Mouse (Mus musculus): ENCODE results near the gene Lyzl4. TPM values are rescaled to one million over a fixed set of nuclear protein-coding genes. Genes with fewer than 3 reads are reported as not detected.
"Not testable (repeated sequence)": the region's sequence is repeated elsewhere in the genome, so short reads cannot be mapped to it uniquely, and the experiment has no call there.

Gene Lyzl4
- polyA plus RNA-seq, 1 experiment from 2014 or later: 0.63 TPM

DNA sequence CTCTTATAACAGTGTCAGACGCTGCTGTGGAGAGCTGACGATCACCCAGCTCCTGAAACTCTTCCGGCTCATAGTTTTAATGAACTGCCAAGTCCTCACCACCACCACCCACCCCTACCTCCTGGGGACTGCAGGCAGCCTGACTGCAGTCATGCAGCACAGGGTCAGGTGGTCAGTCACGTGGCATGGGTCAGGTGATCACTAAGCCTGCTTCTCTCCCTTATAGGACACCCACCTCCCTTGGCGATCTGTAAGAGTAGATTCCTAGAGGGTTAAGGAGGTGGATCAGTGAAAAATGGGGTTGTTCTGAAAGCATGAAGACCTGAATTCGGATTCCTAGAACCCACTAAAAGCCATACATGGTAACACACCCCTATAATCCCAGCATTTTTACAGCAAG lies 42.3 kb downstream of the Lyzl4 start:
- Histone ChIP-seq H3K27ac (no peak overlapping the region), H3K9ac (no peak overlapping the region), H3K27me3 (no peaks in the 10 kb centered on the region), H3K9me3 (no peaks in the 10 kb centered on the region), H3K36me3 (no peaks in the 10 kb centered on the region), H3K4me3 (no peak overlapping the region), H3K4me2 (replicated peaks) (no peak overlapping the region), H3K4me1 (peaks cover 18% of the 10 kb centered on the region)
- WGBS: 76% methylated on average over 6 of the region's 6 CpGs
- ATAC-seq (ENCODE audit: insufficient number of reproducible peaks, insufficient read depth, low FRiP score, low TSS enrichment): no peak

DNA sequence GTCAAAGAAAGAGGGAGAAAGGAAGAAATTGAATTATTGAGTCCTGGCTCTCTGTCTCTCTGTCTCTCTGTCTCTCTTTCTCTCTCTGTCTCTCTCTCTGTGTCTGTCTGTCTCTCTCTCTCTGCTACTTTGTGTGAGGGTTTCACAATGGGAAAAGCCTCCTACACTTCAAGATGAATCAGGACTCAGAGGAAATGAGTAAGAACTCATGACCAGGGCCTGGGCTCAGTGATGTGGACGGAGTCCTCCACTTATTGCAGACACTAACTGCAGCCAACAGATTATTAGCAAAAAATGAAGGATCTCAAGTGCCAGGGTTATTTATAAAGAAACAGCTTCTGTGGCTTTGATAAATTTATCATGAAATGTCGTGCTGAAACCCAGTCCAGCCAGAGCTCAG lies 43.8 kb downstream of the Lyzl4 start:
- no peak overlapping the region for H3K4me3 ChIP-seq
- H3K9ac ChIP-seq: no peak overlapping the region
- peaks cover 26% of the 10 kb centered on the region for H3K4me1 ChIP-seq
- H3K36me3 ChIP-seq: no peaks in the 10 kb centered on the region
- H3K9me3 ChIP-seq: no peaks in the 10 kb centered on the region
- no peak overlapping the region for H3K27ac ChIP-seq
- ATAC-seq (ENCODE audit: insufficient number of reproducible peaks, insufficient read depth, low FRiP score, low TSS enrichment): no peak
- H3K4me2 ChIP-seq (replicated peaks): no peak overlapping the region
- no peaks in the 10 kb centered on the region for H3K27me3 ChIP-seq
- WGBS: 88% methylated on average over 2 of the region's 2 CpGs

DNA sequence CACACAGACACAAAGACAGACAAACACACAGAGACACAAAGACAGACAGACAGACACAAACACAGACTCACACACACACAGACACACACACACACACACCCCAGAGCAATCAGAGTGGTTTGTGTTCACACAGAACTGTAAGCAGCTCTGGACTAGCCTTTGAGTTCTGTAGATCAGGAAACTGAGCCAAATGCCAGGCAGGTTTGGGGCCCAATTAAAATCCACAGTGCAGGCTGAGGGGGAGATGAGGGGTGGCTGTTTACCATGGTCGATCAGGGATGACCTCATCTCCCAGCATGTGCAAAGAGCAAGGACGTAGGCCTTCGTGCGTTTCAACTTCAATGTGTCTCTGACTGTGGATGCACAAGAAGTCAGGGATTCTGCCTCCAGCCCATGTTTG lies 47.1 kb downstream of the Lyzl4 start:
- ATAC-seq (ENCODE audit: insufficient number of reproducible peaks, insufficient read depth, low FRiP score, low TSS enrichment): no peak
- Histone ChIP-seq H3K36me3 (no peaks in the 10 kb centered on the region), H3K27ac (no peak overlapping the region), H3K9ac (peak overlapping the region; percentile 15; the same call in 1 of the 2 replicates), H3K4me2 (replicated peaks) (no peak overlapping the region), H3K9me3 (no peaks in the 10 kb centered on the region), H3K27me3 (no peaks in the 10 kb centered on the region), H3K4me3 (no peak overlapping the region), H3K4me1 (peaks cover 13% of the 10 kb centered on the region; the same call in 1 of the 2 replicates)
- WGBS: 65% methylated on average over 4 of the region's 4 CpGs

DNA sequence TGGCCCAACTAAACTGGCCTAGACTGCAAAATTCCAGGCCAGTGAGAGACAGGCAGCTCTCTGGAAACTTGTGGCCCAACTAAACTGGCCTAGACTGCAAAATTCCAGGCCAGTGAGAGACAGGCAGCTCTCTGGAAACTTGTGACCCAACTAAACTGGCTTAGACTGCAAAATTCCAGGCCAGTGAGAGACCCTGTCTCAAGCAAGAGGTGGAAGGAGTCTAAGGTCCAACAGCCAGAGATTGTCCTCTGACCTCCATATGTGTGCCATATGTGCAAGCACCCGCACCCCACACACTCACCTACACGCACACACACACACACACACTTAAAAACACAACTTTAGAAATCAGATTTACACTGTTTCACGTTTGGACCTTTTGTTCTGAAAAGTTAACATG lies 48.1 kb downstream of the Lyzl4 start:
- H3K4me1 ChIP-seq: peaks cover 13% of the 10 kb centered on the region; the same call in 1 of the 2 replicates
- not testable (repeated sequence) for H3K36me3 ChIP-seq; H3K27me3 ChIP-seq; H3K9ac ChIP-seq; H3K4me2 ChIP-seq (replicated peaks); H3K9me3 ChIP-seq; H3K4me3 ChIP-seq; ATAC-seq (ENCODE audit: insufficient number of reproducible peaks, insufficient read depth, low FRiP score, low TSS enrichment); H3K27ac ChIP-seq
- 60% methylated on average over 3 of the region's 3 CpGs for WGBS

DNA sequence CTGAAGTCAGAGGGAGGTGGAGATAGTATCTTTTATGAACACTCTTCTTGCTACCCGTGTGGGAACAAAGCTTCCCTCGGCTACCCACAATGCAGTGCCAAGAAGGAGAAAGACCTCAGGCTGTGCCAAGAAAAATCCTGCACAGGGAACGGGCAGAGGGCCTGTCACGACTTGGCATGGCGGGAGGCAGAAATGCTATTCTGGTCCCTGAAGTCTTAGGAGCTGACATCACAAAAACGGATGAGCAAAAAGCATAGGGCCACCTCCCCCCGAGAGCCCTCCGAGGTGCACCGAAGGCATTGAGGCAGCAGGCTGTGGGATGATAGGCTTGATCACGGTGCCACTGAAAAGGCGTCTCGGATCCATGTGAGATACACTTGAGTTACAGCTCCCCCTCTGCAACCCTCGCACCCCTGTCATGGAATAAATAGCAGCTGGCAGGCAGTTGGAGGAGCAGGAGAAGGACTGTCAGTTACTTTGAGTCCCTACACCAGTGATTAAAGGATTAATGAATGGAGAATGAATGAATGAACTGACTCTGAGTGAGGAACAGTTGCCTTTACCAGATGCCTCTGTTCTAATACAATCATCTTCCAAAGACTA lies 48.8 kb downstream of the Lyzl4 start:
- H3K36me3 ChIP-seq: no peaks in the 10 kb centered on the region
- 76% methylated on average over 13 of the region's 13 CpGs for WGBS
- H3K9me3 ChIP-seq: peaks cover 5% of the 10 kb centered on the region; the same call in 1 of the 2 replicates
- H3K4me2 ChIP-seq (replicated peaks): no peak overlapping the region
- H3K27me3 ChIP-seq: no peaks in the 10 kb centered on the region
- H3K4me3 ChIP-seq: no peak overlapping the region
- no peak overlapping the region for H3K9ac ChIP-seq
- H3K27ac ChIP-seq: no peak overlapping the region
- ATAC-seq (ENCODE audit: insufficient number of reproducible peaks, insufficient read depth, low FRiP score, low TSS enrichment): no peak
- peaks cover 13% of the 10 kb centered on the region; the same call in 1 of the 2 replicates for H3K4me1 ChIP-seq

DNA sequence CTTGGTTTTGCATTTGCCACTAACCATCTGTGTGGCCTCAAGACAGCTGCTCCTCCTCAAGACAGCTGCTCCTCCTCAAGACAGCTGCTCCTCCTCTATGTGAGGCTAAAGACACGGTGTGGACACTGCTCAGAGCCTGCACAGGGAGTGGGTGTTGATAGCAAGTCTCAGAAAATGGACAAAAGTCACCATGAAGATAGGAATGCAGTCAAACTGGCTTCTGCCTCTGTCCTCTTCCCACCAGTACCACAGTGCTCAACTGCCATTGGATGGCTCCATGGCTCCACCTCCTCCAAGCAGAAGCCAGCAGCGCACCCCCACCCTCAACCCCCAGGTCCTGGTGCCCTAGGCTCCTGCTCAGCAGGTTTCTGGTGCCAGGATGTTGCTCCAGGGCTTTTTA lies 52.4 kb downstream of the Lyzl4 start:
- no peaks in the 10 kb centered on the region for H3K27me3 ChIP-seq
- 54% methylated on average over 2 of the region's 2 CpGs for WGBS
- ATAC-seq (ENCODE audit: insufficient number of reproducible peaks, insufficient read depth, low FRiP score, low TSS enrichment): peak; percentile 50; the same call in 1 of the 2 replicates
- no peak overlapping the region for H3K4me2 ChIP-seq (replicated peaks)
- H3K4me3 ChIP-seq: no peak overlapping the region
- H3K27ac ChIP-seq: no peak overlapping the region
- H3K36me3 ChIP-seq: no peaks in the 10 kb centered on the region
- H3K9ac ChIP-seq: no peak overlapping the region
- peaks cover 5% of the 10 kb centered on the region; the same call in 1 of the 2 replicates for H3K9me3 ChIP-seq
- peaks cover 8% of the 10 kb centered on the region; the same call in 1 of the 2 replicates for H3K4me1 ChIP-seq

DNA sequence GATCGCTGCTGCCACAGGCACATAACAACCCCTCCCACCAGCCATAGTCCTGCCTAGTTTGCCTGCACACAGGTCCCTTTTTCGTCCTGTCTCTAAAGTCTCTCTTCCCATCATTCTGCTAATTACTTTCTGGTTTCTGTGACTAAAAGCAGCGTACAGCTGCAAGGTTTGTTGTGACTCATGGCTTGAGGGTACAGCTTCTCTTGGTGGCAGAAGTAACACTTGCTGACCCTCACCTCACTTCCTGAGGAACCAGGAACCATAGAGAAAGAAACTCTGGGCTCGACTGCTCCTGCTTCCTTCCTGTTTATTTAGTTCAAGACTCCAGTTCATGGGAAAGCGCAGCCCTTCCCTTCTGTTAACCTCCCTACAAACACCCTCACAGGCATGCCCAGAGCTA lies 67.5 kb downstream of the Lyzl4 start:
- H3K36me3 ChIP-seq: no peaks in the 10 kb centered on the region
- no peak overlapping the region for H3K27ac ChIP-seq
- H3K4me1 ChIP-seq: no peaks in the 10 kb centered on the region
- no peak overlapping the region for H3K4me3 ChIP-seq
- H3K9ac ChIP-seq: no peak overlapping the region
- 0 out of 2 replicates have a peak, but pooled peaks cover 3% of the 10 kb centered on the region for H3K9me3 ChIP-seq
- WGBS: 58% methylated on average over 5 of the region's 5 CpGs
- no peaks in the 10 kb centered on the region for H3K27me3 ChIP-seq
- no peak for ATAC-seq (ENCODE audit: insufficient number of reproducible peaks, insufficient read depth, low FRiP score, low TSS enrichment)
- no peak overlapping the region for H3K4me2 ChIP-seq (replicated peaks)

DNA sequence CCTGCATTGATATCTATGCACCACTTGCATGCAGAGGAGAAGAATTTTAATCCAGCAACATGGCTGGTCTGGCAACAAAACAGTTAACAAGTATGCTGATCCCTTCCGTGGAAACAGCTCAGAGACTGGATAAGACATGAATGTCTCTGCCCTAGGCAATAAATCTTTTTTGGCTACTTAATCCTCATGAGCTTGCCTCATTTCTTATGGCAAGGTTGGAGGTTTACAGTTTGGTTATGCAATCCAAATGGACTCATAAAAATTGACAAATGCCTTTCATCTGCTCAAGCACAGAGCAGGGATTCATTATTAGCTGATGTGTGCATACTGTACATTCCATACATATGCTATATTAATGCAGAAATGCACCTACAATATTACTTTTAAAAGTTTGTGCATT lies 73.4 kb downstream of the Lyzl4 start:
- 0 out of 2 replicates have a peak, but pooled peaks cover 3% of the 10 kb centered on the region for H3K9me3 ChIP-seq
- no peaks in the 10 kb centered on the region for H3K27me3 ChIP-seq
- 25% methylated on average over 1 of the region's 1 CpGs for WGBS
- H3K27ac ChIP-seq: no peak overlapping the region
- H3K4me1 ChIP-seq: no peaks in the 10 kb centered on the region
- no peak overlapping the region for H3K4me3 ChIP-seq
- no peak overlapping the region for H3K4me2 ChIP-seq (replicated peaks)
- ATAC-seq (ENCODE audit: insufficient number of reproducible peaks, insufficient read depth, low FRiP score, low TSS enrichment): no peak
- H3K9ac ChIP-seq: no peak overlapping the region
- no peaks in the 10 kb centered on the region for H3K36me3 ChIP-seq

DNA sequence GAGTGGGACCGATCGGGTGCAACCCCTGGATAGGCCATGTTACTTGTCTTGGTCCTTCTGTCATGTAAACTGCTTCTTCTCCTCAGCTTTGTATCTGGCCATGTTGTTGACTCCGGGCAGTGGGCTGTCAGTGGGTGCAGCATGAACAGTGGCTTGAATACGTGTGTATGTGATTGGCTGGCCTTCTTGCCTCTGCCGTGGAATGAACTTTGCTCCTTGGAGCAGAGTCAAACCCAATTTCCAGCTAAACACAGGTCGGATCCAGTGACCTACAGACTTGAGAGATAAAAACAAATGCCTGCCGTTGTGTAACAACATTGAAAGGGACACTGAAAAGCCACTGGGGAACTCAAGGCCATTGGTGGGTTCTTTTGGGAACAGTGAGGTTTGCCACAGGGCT lies 75.5 kb downstream of the Lyzl4 start:
- 83% methylated on average over 7 of the region's 7 CpGs for WGBS
- no peak overlapping the region for H3K9ac ChIP-seq

DNA sequence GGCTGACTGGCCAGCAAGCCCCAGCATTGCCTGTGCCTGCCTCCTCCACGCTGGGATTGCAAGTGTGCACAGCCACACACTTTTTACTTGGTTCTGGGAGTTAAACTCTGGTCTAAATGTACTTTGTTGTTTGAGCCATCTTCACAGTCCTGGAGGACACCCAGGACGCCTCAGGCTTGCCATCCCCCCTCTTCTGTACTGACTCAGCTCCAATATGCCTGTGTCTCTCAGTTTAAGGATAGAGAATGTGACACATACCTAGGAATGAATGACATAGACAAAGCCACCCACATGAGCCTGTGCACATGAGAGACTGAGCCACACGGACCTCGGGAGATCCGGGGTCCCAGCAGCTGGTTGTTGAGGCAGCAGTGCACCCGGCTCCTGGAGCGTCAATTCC lies 78.6 kb downstream of the Lyzl4 start:
- ATAC-seq (ENCODE audit: insufficient number of reproducible peaks, insufficient read depth, low FRiP score, low TSS enrichment): no peak
- Histone ChIP-seq H3K27me3 (no peaks in the 10 kb centered on the region), H3K4me2 (replicated peaks) (no peak overlapping the region), H3K9ac (no peak overlapping the region), H3K4me3 (no peak overlapping the region), H3K36me3 (no peaks in the 10 kb centered on the region), H3K4me1 (no peaks in the 10 kb centered on the region), H3K9me3 (no peaks in the 10 kb centered on the region), H3K27ac (no peak overlapping the region)
- 88% methylated on average over 7 of the region's 7 CpGs for WGBS

More for the DNA sequence above, 75.5 kb downstream of the Lyzl4 start:
- H3K4me3 ChIP-seq: no peak overlapping the region
- H3K27ac ChIP-seq: no peak overlapping the region
- no peak for ATAC-seq (ENCODE audit: insufficient number of reproducible peaks, insufficient read depth, low FRiP score, low TSS enrichment)
- H3K36me3 ChIP-seq: no peaks in the 10 kb centered on the region
- H3K4me1 ChIP-seq: no peaks in the 10 kb centered on the region
- H3K4me2 ChIP-seq (replicated peaks): no peak overlapping the region
- 0 out of 2 replicates have a peak, but pooled peaks cover 3% of the 10 kb centered on the region for H3K9me3 ChIP-seq
- no peaks in the 10 kb centered on the region for H3K27me3 ChIP-seq

DNA sequence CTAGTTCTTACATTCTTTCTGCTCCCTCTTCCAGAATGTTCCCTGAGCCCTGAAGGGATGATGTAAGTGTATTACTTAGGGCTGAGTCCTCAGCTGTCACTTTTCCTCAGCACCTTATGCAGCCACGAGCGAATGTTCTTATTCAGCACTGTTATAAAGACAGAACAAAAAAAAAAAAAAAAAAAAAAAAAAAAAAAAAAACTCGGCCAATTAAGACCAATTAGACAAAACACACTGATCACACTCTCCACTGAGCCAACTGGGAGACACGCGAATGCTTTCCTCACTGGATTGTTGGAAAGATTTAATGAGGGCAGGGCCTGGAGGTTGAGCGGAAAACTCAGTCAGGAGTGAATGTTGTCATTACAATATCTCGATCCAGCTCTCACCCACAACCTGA lies 81.4 kb downstream of the Lyzl4 start:
- Histone ChIP-seq H3K4me3 (no peak overlapping the region), H3K36me3 (no peaks in the 10 kb centered on the region), H3K27me3 (no peaks in the 10 kb centered on the region), H3K27ac (no peak overlapping the region), H3K4me1 (no peaks in the 10 kb centered on the region), H3K9me3 (no peaks in the 10 kb centered on the region), H3K9ac (no peak overlapping the region), H3K4me2 (replicated peaks) (no peak overlapping the region)
- ATAC-seq (ENCODE audit: insufficient number of reproducible peaks, insufficient read depth, low FRiP score, low TSS enrichment): no peak
- 72% methylated on average over 7 of the region's 7 CpGs for WGBS

DNA sequence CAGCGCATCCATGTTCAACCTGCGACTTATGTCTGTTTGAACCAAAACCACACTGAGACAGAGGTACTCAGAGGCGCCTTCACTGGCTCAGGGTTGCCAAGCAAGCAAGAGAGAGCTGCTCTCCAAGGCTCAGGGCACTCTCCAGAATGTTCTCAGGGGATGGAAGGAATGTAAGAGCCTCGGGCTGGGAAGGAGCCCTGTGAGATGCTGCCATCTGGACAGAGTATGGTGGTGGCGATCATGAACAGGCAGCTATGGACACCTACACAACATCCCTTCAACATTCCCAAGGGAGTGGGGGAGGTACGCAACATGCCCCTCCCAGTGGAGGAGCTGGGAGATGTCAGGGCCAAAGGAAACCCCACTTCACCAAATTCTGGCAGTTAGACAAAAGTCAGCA lies 83.7 kb downstream of the Lyzl4 start:
- Histone ChIP-seq H3K9me3 (no peaks in the 10 kb centered on the region), H3K9ac (no peak overlapping the region), H3K36me3 (no peaks in the 10 kb centered on the region), H3K4me2 (replicated peaks) (no peak overlapping the region), H3K4me3 (no peak overlapping the region), H3K4me1 (no peaks in the 10 kb centered on the region), H3K27ac (no peak overlapping the region), H3K27me3 (no peaks in the 10 kb centered on the region)
- ATAC-seq (ENCODE audit: insufficient number of reproducible peaks, insufficient read depth, low FRiP score, low TSS enrichment): no peak
- 80% methylated on average over 6 of the region's 6 CpGs for WGBS
